Mouse (Mus musculus) thymus, postnatal 4 days (tissue): ENCODE results near the gene Prrx1.

Experiments used
- DNase-seq: peaks from one replicate; pipeline ENCODE4 v3.0.0; 2021

Prrx1 gene

DNA sequence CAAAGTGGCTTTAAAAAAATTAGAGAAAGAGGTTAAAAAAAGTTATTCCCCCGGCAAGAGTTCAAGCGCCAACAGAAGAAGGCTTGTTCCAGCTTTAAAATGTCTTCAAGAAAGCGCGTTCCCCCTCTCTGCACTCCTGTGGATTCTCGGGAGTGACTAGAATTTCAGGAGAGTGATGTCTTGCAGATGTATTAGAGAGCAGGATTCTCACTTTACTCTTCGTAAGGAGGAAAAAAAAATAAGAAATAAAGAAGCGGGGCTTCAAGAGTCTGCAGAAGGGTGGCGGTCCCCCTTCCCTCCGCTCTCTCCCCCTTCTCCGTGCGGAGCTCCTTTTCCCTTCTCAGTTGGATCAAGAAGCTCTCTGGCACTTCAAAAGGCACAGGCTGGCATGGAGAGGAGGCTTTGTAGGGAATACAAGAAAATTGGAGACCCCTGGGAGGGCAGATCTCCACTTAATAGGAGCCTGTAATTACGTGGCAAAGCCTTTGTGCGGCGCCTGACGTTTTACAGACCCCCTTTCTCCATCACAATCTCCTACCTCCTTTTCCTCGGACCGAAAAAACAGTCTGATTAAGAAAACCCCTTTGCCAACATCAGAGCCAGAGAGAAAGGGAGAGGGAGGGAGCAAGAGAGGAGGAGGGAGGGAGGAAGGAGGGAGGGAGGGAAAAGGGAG, at the start of gene Prrx1:
TSS of gene Prrx1 (minus strand) at position 610 of the 673 bp plus-strand sequence.
- DNase-seq: no peak

DNA sequence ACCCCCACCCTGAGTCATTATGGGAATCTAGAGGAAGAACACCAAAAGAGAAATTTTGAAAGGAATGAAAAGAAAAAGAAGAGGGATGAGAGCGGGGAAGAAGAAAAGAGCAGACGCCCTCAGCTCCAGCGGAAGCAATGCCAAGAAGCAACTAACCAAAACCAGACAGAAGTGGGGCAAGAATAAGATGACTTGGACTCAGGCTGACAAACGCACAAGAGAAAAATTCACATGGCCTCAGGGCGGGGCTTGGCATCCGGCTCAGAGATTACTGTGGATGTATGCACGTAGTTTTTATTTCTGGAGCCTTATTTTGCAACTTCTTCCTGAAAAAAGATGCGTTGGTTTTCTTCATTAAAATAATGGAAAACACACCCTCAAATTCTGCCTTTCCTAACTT, 48.7 kb upstream of the Prrx1 start:
- DNase-seq: no peak

DNA sequence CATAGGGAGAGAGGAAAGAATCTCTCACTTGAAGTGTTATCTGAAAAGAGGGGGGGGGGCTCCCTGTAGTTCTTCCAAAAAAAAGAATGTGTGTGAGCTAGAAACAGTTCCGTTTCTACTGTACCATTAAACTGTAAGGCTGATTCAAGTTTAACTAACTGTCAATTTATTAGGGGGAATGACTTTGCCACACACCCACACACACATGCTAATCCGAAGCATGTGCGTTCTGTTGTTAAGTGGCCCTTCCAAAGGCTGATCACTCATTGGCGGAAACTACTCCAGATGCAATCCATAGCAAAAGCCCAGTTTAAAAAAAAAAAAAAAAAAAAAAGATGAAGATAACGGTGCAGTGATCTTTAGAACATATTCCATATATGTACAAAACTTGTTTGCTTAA, 47.9 kb upstream of the Prrx1 start:
- DNase-seq: no peak

DNA sequence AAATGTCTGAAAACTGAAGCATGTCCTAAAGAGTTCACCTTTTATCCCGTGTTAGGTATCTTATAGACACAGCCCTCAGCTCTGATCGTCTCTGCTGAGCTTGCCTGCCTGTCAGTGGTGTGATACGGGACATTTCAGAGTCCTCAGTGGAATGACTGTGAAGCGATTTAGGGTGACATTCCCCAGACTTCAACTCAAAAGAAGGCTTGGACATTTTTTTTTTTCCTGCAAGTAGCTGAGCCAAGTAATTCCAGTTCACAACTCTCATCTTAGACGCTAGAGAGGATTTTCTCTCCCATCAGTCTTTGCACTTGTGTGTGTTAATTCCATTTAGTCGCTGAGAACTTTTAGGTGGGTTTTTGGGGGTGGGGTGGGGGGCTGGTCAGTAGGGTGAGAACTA, 47.3 kb upstream of the Prrx1 start:
- DNase-seq: no peak

DNA sequence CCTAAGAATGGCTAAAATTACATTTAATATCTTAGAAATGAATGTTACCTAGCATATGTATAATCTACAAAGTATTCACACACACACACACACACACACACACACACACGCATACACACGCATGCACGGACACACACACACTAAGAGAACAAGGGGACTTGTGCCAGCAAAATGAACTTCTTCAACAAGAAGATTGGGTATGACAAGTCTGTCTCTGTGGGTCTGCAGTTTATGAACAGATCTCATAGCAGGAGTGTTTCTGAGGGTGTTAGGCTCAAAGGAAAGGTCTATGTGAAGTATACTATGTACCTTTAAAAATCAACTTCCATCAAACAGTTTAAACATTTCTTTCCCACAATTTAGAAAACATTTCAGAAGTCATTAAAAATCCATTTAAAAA, 46.0 kb upstream of the Prrx1 start:
- DNase-seq: no peak

DNA sequence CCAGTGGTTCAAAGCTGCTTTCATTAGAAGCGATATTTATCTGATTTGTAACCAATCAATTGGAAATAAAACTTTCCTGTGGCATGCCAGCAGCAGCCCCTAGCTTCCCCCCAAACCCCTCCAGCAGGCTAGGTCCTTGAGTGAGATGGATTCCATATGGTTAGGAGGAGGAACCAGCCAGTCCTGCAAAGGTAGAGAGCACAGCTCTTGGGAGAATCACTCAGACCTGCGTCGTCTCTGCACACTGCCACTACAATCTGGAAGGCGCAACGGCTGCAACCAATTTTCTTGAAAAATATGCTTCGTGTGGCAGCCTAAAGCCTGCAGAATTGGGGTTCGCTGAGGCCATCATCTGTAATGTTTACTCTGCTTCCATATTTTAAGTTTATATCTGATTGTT, 44.7 kb upstream of the Prrx1 start:
- no peak for DNase-seq

DNA sequence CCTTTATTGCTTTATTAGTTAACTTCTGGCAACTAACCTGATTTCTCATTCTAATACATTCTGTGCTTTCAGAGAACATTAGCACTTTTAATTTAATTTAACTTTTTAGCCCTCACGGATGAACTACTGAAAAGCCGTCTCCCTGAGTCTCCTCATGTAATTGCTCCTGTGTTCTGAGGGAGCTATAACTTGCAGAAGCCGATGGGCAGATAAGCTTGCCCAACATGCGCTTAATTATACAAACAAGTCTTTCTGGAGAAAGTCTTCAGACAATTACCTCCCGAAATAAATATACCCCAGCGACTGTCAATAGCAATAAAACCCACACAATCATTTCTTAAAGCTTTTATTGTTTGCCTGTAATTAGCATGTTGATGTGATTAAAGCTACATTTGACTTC, 44.2 kb upstream of the Prrx1 start:
- DNase-seq: no peak

DNA sequence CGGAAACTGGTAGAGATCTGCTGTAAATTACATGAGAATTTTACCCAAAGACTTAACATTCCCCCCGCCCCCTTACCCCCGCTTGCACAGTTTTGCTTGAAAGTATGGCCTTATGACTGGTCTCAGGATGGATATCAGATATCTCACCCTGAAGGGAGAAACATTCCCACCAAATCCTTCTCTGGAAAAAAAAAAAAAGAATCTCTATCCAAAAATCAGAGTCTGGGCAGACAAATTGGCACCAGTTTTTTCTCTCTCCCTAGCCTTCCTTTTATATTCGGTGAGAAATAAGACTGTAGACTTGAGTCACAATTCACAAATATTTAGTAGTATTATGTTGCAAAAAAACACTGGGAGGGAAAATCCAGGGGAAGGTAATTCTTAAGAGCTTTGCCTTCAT, 42.7 kb upstream of the Prrx1 start:
- no peak for DNase-seq

DNA sequence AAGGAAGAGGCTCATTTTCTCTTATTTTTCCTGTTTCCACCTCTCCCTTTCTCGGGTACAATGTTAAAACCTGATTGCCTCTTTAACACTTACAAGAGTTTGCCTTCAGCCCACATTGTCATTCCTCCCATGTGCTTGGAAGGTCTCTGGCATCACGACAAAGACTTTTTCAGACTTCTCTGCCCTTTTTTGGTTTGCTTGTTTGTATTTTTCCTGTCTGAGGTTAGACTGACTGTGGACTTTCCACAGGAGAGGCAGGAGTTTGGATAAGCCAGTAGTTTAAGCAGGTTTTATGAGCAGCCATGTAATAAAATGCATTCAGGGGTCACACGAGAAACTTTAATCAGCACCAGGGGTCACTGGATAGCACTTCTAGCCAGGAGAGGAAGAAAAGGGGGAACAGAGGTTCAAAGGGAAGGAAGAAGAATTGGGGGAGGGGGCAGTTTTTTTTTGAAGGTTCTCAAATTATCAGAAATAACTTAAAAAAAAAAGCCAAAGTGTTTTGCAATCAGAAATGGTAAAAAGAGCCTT, 42.2 kb upstream of the Prrx1 start:
- DNase-seq: no peak

DNA sequence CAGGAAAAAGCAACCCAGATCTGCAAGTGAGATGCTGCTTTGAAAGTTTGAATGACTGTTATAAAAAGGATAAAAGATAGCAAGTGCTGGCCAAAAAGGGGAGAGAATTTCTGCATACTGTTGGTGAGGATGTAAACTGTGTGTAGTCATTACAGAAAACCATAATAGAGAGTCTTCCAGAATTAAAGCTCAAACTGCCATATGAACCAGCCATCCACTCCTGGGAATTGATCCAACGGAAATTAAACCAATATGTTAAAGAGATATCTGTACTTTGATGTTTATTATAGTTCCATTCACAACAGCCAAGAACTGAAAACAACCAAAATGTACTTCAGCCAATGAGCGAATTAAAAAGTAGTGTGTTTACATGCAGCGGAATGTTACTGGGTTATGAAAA, 37.5 kb upstream of the Prrx1 start:
- DNase-seq: no peak

DNA sequence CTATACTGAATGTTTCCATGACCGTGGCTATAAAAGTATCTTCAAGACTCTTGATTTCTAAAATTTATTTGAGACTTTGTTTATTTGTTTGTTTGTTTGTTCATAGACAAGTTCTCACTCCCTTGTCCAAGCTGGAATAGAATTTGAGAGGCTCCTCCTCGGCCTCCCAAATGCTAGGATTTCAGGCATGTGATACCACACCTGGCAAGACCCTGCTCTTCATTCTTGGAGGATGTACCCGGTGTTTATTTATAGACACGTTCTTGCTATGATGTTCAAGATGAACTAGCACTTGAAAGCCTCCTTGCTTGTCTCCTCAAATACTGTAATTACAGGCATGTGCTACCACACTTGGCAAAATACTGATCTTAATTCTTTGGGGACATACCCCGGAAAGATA, 32.0 kb upstream of the Prrx1 start:
- no peak for DNase-seq

DNA sequence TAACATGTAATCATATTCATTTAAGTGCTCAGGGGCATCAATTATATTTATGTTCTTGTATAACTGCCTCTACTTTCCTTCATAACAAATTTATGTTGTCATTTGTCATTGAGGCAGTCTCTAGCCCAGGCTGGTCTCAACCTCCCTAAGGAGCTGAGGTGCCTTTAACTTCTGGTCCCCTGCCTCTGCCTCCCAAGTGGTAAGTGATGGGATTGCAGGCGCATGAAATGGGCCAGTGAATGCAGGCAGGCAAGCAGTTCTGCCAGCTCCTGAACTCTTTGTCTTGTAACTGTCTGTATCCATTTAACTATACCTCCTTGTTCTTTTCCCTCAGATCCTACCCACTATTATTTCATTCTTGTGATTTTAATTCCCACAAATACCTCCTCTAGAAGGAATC, 31.4 kb upstream of the Prrx1 start:
- peak; percentile 27 for DNase-seq

DNA sequence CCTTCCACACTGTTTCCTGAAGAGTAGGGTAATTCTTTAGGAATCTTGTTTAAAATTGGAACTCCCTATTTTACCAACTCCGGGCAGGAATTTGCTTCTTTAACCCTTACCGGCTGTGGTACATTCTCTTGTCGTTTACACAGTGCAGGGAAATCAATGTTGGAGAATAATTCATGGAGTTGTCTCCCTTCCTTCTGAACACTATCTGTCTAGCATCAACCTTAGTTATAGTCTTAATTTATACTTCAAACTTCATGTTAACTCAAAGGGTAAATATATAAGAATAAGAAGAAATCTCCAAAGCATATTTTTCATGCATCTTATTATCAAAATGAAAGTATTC, 25.7 kb upstream of the Prrx1 start:
- no peak for DNase-seq

DNA sequence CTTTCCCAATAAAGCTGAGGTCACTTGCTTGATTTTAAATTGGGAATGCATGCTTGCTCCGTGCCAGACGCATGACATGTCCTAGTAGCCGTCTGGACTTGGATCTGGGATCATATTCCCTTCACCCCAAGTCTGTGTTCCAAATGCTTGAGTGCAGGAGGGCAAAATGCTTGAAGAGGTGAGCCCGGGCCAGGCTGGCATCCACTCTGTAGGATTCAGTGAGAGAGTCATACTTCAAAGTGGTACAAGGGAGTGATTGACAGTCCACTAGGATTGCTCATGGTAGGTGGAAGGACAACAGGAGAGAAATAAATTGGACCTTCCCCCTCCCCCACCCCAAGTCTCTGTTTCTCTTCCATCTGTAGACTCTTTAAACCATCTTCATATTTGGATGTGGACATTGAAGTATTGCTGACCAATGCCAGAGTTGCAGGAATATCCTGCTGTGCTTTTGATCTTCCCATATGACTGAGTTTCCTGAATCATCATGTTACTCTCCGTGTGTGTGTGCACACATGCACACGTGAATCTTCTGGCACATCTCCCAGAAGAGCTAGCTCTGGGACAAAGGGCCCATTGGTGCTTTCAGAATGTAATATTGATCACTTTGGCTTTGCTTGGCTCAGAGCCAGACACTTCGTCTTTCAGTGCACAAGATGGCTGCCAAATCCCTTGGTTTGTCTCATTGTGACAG, 25.2 kb upstream of the Prrx1 start:
- DNase-seq: no peak

DNA sequence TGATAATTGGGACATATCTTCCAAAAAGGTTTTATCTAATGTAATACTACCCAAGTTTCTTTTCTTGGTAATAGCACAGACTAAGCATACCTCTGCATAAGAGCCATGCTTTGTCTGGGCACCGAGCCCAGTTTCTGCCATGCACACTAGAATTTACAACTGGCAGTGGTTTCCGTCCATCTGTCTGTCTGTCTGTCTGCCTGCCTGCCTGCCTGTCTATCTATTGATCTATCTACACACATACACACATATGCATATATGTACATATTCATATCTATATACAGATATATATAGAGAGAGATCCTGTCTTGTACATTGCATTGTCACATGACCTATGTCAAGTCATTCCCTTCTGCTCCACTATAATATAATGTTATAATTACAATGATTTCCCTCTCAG, 24.3 kb upstream of the Prrx1 start:
- no peak for DNase-seq

DNA sequence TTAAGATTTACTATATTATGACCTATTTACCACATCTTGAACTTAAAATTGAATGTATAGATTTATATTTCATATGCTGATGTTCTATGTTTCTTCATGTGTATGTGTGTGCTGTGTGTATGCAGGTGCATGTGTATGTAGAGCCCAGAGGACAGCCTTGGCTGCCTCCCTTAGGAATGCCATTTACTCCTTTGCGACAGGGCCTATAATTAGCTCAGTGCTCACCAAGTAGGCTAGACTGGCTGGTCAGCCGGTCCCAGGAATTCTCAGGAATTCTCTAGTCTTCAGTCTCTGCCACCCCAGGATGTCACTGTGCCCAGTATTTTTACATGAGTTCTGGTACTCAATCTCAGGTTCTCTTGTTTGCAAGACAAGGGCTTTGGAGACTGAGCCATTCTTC, 13.8 kb upstream of the Prrx1 start:
- no peak for DNase-seq

DNA sequence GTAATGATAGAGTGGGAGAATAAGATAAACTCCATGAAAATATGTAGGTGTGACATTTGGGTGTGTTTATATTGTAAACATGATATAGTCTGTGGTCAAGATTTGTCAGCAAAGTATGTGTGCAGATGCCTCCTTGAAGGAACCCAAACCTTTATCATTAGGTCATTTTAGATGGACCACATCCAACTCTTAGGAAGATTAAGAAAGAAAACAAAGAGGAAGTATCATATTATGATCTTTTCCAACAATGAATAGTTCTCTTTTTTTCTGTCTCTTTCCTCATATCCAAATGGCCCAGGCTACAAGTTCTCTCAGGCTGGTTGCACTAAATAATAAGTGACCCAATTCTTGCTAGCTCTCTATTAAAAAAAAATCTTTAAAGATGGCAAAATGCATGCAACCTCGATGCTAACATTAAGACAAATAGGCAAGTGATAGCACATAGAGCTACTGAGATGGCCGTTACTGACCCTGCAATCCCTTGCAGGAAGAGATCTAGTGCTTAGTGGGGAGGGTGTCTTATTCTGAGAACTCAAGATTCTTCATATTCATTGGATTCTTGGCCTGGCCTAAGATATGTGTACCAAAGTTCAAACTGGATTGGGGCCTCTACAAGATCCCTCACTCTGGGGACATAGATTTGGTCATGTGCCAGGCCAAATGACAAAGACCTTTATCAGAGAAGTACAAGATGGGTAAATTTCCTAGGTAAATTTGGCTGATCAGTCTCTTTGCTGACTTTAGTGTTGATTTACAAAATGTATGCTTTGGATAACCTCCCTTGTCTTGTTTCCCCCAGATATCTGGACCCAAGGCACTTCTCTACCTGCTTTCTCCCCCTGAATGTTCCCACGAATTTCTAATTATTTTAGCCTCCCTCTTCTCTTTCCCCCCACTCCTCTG, 6.4 kb upstream of the Prrx1 start:
- DNase-seq: no peak

DNA sequence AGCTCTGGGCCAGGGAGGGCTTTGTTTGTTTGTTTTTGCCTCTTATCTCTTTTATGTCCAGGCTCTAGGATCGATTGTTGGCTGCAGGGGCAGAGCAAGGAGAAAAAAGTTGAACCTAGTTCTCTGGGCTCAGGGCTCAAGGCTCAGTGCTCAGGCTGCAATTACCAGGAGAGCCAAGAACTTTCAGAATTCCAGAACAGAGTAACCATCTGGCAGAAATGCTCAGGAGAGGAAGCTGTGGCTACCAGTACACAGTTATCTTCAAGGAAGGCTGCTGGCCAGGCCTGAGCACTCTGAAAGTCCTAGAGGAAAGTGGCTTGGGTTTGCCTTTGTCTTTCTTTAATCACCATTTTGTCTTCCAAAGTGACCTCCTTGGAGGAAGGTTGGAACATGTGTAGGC, 3.4 kb upstream of the Prrx1 start:
- DNase-seq: no peak

DNA sequence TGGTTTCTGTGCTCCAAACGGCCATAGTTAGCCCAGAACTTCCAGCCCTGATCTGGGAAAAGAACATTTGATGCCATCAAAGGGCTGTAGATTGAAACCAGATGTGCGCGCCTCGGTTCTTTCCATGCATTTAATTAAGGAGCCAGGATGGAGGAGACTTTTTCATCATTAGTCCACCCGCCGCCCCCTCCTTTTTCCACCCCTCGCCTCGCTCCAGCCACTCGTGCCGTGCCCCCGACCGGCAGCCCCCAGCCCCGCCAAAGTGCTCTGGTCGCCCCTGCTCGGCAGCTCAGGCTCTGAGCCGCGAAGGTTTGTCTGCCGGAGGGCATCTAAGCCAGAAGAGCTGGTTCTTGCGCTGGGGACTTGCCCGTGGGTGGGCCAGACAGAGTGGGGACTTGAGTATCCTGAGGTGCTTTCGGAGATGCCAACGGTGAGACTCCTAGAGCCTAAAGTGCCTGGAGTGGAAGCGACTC, 1.4 kb upstream of the Prrx1 start:
- no peak for DNase-seq

DNA sequence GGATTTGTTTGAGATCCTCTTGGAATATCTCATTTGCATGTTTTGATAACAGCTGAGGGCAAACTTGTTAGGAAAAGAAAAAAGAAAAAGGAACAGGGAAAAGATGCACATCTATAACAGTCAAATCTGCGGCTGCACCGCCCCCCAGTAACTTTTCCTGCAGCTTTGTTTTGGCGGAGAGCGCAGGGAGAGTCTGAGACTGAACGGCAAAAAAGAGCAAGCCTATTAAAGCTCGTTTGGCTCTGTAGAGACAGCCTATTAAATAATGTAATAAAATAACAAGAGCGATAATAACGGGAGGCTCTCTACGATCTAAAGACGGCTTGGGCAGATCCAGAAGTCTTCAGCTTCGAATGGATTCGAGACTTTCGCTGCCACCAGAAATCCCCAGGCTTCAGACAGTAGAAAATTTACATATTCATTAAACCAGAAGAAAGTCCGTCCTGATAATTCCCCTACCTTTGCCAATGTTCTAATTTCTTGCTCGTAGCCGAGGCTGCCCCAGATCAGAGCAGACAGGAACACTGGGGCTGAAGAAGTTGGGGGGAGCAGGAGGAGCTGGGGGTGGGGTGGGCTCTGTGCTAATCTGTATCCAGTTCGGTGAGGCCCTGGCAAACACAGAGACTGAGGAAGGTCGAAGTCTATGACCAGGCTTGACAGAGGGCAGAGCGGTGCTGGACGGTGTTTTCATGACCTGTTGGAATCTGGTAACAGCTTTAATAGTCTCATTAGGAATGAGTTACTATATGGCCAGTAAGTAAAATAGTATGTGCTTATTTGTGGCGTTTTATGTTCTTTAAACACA, 613 bp upstream of the Prrx1 start:
- DNase-seq: no peak

DNA sequence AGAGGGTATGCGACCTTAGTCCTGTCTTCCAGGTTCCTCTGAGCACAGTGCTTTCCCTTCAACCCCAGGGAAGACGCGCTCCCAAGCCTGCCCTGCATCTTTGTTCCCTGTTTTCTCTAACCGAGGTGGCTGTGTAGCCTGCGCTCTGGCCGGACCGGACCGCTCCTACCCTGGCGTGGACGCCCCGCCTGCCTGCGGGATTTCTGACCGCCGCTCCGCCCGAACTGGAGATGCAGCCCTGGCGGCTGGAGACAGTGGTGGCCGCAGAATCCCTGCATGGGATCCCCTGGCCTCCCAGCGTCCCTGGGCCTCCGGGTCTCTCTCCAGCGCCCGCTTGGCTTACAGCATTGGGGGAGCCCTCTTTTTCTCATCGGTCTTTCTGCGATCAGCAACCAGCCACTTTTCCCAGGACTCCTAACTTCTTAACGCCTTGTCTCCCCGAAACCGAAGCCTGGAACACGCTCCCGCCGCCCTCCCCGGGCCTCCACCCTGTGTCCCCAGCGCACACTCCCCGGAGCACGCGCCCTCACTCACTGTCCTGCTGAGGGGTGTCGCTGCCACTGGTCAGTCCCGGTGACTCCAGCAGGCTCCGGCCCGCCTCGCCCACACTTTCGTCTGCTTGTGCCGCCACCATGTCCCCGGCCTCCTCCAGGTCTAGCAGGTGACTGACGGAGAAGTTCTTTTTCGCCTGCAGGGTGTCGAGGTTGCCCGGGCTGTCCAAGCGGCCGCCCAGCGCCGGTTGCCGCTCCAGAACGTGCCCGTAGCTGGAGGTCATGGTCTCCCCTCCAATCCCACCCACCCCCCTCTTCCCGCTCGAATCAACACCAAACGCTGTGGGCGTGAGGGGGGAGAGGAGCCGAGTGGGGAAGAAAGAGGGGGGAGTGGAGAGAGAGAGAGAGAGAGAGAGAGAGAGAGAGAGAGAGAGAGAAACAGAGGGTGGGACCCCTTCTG, 1.4 kb downstream of the Prrx1 start:
- peak; percentile 11 for DNase-seq
